Mouse (Mus musculus): ENCODE measurements around the gene Dlgap4.

Gene Dlgap4

DNA sequence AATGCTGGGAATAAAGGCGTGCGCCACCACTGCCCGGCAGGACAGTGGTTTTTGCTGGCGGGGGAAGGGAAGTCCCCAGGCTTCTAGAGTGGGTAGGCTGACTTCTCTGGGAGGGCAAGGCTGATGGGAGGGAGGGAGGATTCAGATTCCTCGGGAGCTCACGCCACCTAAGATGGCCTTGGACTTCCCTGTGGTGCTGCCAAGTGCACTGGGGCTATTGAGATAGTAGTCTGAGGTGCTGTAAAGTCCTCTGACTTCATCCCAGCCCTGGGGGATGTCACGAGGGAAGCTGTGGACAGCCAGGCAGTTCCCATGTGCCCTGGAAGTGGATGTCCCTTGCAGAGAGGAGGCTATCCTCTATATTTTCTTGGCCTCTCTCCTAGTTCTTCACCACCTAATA, 124.5 kb downstream of the Dlgap4 start:
- no peak for DNase-seq (ENCODE audit: low spot score in 2 of 2)

DNA sequence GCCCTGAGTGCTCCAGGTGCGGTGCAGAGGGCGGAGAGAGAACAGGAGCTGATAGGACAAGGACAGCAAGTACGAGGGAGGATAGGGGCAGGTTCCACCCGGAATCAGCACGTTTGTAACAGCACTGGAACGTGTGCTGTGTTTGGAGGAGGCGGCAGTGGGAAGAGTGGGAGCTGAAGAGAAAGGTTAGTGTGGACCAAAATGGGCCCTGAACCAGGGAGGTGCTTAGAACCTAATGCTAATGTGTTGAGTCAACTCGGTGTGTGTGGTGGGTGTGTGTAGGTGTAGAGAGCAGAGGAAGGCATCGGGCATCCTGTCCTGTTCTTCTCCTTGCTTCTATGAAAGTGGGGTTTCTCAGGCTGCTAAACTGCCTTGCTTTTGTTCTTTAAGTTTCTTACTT, 127.8 kb downstream of the Dlgap4 start:
- DNase-seq (ENCODE audit: low spot score in 2 of 2): no peak

DNA sequence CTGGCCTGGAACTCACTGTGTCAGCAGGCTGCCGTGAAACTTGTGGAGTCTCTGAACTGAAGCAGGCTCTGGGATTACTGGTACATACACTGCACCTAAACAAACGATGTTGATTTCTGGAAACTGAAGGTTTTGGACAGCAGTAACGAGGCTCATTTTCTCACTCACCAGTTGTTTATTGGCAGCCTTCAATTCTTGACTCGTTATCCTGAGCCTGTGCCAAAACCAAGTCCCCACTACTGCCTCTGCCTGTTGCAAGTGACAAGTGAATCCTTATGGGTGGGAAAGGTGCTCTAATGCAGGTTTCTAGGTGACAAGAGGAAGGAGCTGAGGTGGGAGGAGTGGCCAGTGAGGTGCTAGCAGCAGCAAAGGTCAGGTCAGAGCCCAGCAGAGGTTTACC, 128.5 kb downstream of the Dlgap4 start:
- DNase-seq (ENCODE audit: low spot score in 2 of 2): no peak

DNA sequence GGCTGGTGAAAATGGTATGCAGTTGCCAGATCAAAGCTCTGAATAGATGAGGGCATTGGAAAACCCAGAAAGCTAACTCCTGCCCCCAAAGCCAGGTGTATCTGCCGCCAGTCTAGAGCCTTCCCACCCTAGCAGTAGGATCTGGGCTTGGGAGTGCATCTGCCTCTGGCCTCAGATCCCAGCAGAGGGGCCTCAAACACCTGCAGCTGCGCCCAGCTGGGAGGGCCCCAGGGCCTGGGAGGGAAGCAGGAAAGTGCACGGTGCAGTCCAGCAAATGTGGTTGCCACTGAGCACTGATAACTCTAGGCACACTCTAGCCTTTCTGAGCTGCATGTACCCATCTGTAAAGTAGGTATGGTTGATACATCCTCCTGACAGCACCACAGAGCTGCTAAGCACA, 129.7 kb downstream of the Dlgap4 start:
- no peak for DNase-seq (ENCODE audit: low spot score in 2 of 2)

DNA sequence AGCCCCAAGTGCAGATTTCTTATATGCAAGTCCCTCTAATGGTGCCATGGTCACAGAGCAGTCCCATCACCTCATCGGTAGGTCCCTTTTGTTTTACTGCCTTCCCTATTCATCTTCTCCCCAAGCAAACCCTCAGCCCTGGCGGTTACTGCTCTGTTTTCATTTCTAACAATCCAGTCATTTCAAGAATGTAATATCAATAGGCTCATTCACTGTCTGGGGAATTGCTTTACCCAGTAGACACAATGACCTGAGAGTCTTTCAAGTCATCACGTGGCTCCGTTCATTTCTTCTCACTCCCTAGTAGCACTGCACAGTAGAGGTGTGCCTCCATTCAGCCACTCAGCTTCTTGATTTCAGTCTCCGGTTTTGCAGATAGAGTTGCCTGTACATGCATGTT, 130.9 kb downstream of the Dlgap4 start:
- no peak for DNase-seq (ENCODE audit: low spot score in 2 of 2)

DNA sequence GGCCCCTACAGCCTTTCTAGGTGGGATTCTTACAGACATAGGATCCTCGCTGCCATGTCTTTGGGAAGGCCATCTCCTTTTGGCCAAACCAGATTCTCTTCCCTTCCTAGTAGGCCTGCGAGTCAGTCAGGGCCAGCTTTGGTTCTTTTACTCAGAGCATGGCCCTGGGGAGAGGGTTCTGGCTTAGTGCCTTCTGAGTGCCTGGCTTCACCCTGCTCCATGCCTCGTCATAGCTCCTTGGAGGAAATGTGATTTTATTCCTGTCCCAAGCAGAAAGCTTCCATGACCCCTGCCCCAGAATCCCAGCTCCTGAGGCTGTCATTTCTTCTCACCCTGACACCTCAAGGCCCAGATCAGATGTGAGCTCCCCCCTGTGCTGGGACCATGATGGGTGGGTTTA, 133.8 kb downstream of the Dlgap4 start:
- DNase-seq (ENCODE audit: low spot score in 2 of 2): no peak

DNA sequence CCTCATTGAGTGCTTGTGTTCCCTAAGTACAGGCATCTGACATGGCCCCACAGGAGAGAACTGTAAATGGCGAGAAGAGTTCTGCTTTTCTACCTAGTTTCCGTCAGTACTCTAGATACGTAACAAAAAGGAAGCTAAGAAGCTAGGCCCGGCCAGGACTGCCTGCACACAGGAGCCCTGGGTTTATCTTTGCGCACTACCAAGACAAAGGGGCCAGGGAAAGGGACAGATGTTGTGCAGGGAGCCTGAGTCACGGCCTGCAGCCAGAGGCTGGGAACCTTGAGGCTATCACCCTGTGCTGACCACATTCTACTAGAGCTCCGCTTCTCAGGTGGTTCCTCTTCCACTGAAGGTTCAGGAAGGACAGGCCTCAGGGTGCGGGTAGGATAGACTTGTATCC, 136.2 kb downstream of the Dlgap4 start:
- DNase-seq (ENCODE audit: low spot score in 2 of 2): no peak

DNA sequence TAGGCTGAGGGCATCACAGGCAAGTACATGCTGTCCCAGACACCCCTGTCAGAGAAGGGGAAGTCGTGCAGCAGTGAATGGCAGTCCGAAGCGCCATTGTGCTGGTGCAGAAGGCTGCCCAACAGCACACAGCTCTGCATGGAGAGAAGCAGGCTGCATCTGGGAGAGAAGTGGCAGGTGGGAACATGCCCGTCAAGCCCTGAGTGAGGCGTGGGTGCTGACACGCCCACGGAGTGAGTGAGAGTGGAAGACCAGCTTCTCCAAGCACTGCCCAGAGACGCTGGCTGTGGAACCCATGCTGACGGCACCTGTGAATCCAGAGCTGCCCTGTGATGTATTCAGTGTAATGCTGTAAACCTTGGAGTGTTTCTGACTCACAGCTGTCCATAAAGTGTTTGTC, 143.4 kb downstream of the Dlgap4 start:
- DNase-seq (ENCODE audit: low spot score in 2 of 2): no peak

DNA sequence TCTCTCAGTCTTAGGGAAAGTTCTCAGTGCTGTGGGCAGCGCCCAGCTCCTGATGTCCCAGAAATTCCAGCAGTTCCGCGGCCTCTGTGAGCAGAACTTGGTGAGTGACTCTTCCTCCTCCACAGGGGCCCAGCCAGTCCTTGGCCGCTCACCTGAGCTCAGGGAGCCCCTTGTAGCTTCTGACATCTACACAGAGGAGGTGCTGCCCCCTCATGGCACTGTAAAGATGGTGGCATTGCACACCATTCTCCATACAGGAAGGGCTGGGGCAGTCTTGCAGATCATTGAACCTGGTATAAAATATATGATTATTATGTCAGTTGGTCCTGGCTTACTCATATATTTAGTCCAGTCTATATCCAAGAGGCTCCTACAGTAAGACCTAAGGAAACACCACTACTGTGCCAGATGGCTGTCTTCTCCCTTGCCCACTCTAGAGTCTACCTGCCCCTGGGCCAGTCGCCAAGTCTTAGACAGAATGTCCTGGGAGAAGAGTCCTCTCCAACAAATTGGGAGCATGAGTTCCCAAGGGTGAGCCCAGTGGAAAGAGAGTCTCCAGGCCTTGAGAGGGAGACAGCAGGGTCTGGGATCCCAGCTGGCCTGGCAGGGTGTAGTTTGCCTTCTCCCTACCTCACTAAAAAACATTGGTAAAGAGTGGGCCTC, 147.5 kb downstream of the Dlgap4 start:
- no peak for DNase-seq (ENCODE audit: low spot score in 2 of 2)

DNA sequence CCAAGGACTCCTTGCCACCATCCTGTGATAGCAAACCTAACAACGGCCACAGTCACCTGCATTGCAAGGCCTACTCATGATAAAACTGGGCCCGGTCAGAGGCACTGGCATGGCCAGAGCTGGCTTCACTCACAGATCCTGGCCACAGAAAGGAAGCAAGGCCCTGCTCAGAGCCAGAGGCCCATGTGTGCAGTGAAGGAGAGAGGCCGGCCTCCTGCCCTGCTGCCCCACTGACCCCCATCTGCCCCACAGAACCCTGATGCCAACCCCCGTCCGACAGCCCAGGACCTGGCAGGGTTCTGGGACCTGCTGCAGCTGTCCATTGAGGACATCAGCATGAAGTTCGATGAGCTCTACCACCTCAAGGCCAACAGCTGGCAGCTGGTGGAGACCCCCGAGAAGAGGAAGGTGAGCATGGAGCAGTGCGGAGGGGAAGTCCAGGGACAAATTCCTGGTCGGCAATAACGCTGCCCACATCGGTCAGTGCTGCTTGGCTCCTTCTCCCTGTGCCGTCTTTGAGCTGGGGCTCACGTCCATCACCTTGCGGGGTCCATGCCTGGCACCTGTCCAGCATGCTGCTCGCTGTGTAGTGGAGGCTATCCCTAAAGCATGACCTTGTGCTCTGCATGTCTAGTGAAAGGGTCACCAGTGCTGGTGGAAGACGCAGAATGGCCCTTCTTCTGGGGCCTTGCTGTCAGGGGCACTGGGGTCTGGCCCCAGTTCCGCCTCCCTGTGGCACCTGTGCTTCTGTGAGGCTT, 148.2 kb downstream of the Dlgap4 start:
- DNase-seq (ENCODE audit: low spot score in 2 of 2): no peak

DNA sequence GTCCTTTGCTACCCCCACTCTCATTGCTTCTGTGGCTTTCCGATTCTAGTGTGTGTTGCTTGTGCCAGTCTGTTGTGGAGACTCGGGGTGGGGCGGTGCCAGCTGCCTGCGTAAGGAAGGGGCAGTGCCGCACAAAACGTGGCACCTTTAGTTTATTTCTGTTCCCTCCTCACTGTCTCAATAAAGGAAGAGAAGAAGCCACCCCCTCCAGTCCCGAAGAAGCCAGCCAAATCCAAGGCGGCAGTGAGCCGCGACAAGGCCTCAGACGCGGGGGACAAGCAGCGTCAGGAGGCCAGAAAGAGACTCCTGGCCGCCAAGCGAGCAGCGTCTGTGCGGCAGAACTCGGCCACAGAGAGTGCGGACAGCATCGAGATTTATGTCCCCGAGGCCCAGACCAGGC, 149.0 kb downstream of the Dlgap4 start:
- no peak for DNase-seq (ENCODE audit: low spot score in 2 of 2)

DNA sequence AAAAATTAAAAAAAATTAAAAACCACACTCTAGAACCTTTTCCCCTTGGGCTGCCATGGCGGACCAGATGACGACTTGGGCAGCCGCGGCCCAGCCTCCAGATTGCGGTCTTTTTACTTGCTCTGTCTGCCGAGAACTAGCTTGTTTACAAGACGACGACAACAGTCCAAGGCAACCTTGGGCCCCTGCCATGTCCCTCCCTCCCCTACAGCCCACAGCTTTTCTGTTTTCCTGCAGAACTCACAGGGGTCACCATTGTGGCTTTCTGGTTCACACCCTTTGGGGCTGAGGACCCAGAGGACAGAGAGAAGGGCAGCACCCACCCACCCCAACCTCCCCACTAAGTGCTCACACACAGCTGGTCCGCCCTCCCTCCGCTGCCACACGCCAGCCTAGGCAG, 149.6 kb downstream of the Dlgap4 start:
- peak in 1 of 2 experiments; percentile 53 for DNase-seq (ENCODE audit: low spot score in 2 of 2)

DNA sequence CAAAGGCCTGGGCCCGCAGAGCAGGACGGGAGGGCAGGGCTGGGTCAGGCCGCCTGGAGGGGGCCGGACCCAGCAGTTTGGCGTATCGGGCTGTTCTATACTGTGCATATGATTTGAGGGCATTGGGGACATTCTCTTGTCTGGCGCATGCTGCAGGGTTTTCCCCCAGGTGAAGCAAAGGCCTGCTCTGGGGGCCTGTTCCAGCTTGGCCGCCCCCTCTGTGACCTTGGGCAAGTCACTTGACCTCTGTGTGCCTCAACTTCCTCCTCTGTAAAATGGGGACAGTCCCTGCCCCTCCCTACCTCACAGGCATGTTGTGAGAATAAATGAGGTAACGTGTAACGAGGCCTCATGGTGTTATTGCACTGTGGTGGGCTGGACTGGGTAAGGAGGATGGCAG, 150.5 kb downstream of the Dlgap4 start:
- no peak for DNase-seq (ENCODE audit: low spot score in 2 of 2)

DNA sequence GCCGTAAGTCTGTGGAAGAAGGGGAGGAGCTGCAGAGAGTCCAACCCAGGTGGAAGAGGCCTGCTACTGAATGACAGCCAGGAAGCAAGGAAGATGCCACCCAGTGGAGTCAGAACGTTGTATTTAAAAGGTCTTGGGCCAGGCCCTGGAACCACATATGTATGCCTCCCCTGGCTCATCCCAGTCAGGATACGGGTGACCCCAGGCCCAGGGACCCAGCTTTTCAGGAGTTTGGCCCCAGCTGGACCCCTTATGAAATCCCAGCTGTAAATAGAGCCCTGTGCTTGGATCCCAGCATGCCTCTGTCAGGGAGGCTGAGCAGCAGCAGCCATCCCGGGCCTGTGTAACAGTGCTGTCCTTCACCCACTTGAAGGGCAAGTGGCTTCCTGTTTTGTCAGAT, 151.2 kb downstream of the Dlgap4 start:
- DNase-seq (ENCODE audit: low spot score in 2 of 2): no peak

DNA sequence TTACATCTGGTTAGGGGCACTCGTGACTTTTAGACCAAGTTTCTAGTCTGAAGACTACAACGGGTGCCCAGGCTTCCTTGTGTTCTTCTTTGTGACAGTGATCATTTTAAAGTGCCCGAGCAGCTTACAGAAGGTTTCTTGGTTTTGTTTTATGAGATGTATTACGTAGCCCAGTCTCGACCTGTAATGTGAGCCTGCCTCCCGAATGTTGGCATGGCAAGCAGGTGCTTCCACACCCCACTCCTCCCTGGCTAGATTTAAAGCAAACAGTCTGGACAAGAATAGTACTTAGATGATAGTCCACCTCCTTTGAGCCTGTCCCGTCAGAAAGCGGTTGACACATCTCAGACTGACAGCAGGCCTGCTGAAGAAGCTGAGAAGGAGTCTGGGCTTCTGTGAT, 152.1 kb downstream of the Dlgap4 start:
- no peak for DNase-seq (ENCODE audit: low spot score in 2 of 2)

DNA sequence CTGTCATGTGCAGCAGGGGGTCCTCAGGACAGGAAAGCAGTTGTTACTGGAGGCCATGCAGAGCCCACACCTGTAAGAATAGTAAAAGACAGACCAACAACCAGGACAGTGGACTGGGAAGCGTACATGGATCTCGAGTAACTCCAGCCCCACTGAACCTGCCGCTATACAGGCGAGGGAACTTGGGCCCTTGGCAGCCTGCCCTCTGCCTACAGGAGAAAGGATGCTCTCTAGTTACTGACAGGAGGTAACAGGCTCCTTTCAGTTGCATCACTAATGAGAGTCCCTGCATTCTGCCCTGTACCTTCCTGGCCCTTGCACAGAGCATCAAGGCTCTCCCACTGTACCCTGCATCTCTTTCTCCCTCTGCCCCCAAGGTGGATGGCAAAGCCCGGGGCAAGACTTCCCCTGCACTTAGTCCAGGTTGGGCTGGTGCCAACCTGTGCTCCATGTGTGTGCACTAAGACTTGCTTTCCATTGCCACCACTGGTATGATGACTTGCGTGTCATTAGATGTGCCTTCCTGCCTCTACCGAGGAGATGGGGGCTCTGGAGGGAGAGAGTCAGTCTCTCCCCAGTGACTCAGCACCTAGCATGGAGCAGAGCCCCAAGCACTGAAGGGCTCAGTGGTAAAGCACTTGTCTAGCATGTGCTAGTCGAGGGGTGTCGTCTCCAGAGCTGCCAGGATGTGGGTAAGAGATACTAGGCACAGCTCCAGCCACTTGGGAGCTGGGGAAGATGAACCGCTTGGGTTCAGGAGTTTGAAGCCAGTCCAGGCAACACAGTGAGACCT, 152.9 kb downstream of the Dlgap4 start:
- DNase-seq (ENCODE audit: low spot score in 2 of 2): no peak

DNA sequence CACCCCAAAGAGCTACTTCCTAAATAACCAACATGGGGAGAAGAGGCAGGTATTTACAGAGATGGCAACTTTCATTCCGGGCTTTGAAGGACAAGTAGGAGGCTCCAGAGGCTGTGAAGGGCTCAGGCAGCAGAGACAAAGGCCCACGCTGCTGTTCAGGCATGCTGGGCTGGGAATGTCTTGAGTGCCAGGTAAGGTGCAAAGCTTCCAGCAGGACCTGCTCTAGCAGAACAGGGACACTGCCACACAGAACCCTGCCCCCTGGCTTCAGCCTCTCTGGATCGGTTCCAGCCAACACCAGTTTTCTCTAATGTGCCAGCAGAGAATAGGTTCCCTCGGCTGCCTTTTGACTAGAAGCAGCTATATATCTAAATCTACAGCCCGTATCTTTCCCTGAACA, 153.6 kb downstream of the Dlgap4 start:
- DNase-seq (ENCODE audit: low spot score in 2 of 2): no peak

DNA sequence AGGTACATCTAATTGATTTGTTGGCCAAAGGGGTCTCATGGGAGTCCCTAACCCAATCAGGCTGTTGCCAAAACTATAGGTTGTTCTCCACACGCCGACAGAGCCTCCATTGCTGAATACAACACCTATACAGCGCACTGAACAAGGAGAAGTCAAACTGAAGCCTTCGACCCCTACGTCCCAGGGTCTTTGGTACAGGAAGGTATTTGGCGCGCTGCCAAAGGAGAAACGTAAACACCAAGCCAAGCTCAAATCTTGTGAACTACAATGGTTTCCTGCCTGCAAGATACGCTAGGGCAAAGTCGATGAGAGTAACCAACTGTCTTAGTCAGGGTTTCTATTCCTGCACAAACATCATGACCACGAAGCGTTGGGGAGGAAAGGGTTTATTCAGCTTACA, 155.8 kb downstream of the Dlgap4 start:
- no peak for DNase-seq (ENCODE audit: low spot score in 2 of 2)

DNA sequence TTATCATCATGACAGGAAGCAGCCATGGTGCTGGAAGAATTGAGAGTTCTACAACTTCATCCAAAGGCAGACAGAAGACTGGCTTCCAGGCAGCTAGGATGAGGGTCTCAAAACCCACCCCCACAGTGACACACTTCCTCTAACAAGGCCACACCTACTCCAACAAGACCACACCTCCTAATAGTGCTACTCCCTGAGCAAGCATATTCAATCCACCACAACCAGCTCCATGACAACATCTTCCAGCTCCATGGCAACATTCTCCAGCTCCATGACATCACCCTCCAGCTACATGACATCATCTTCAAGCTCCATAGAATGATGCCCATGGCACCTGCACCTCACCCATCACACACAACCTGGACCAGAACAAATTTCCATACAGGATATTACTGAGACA, 160.0 kb downstream of the Dlgap4 start:
- DNase-seq (ENCODE audit: low spot score in 2 of 2): no peak

DNA sequence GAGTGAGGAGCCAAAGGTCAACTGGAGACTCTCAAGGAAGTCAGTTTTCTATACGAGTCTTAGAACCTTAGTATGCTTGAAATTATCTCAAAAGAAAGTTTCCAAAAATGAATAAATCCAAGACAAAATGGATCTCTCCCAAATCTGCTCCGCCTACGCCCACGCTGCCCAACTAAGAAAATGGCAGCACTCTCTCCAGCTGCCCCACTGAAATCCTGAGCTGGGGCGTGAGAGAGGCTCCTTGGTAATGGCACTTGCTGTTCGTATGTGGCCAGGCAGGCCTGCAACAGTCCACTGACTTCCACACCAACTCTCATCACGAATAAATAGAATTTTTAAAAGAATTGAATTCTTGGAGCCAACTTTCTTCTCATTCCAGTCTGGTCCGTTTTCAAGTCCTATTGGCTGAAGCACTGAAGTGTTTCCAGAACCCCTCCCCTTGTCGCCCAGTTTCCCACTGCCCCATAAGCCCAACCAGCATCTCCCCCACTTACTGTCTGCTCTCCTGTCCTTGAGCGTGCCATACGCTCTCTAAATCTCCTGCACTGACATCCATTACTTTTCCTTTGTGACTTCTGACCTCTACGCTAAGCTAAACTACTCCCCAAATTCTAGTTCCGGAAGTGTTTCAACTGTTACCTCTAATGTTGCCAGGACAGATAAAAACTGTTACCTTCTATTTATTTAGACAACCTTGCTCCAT, 160.7 kb downstream of the Dlgap4 start:
- no peak for DNase-seq (ENCODE audit: low spot score in 2 of 2)

DNA sequence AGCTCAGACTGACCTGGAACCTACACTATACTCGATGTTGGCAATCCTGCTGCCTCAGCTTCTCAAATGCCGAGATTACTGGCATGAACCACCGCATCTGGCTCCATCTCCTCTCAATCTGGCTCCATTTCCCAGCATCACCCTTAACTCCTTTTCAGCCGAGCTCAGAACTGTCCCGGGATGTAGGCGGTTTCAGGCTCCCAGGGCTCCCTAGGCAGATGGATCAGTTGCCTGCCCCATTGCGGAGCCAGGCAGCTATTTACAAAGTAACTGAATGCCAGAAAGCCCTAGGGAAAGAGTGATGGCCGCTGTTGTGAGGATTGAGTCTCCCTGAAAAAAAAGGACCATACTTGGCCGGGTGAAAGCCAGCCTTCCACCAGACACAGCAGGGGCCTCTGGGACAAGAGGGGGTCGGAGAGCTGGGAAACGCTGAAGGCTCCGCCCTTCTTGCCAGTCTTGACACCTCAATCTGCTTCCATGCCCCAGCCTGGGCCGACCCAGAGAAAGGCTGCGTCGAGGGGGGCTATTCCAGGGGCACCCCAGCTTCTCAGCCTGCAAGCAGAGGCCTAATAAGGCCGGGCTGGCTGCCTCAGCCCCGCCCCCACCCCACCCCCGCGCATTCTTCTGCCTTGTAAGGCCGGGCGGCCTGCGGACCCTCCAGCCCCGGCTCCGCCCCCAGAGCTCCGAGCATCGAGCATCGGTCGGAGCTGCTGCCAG, 161.4 kb downstream of the Dlgap4 start, which contains the start of gene Myl9:
Gene Myl9 (plus strand): TSS at position 683 of the 717 bp plus-strand sequence.
- peak in 1 of 2 experiments; percentile 40 for DNase-seq (ENCODE audit: low spot score in 2 of 2)
